8 mouse cellular contexts compared by ENCODE assay signal in genomic region chr6:88516667-88517066, GRCm38 (mm10). TPM values are rescaled to one million over a fixed set of nuclear protein-coding genes. Genes with fewer than 3 reads are reported as not detected.
A peak's percentile ranks its signal among the peaks of the same experiment; 100 is the strongest.
DNase-seq lines count a peak whose midpoint lies in the region; ATAC-seq and TF ChIP-seq lines count a peak whose summit lies in the region.

No protein-coding gene starts in this region.

- H3K4me2 ChIP-seq in hindbrain, embryonic 13.5 days = peak overlapping the region; percentile 72
- no peak overlapping the region; the same call in 1 of the 2 replicates for H3K4me2 ChIP-seq in hindbrain, embryonic 16.5 days (ENCODE audit: low read length)
- peak overlapping the region; percentile 80 for H3K4me2 ChIP-seq in intestine, postnatal 0 days (replicated peaks; ENCODE audit: low read depth)

- H3K27me3 ChIP-seq in hindbrain, embryonic 13.5 days = no peaks in the 10 kb centered on the region
- H3K27me3 ChIP-seq in hindbrain, embryonic 16.5 days (replicated peaks; ENCODE audit: control insufficient read depth, insufficient read depth, low read length) = no peaks in the 10 kb centered on the region
- H3K27me3 ChIP-seq in intestine, postnatal 0 days (replicated peaks; ENCODE audit: control insufficient read depth, insufficient read depth, low read length) = no peaks in the 10 kb centered on the region
- H3K27me3 ChIP-seq in cerebellum, adult 2 months (ENCODE audit: control insufficient read depth, insufficient read depth, low read length) = no peaks in the 10 kb centered on the region

- TF ChIP-seq POLR2A in cerebellum, adult 2 months (IDR thresholded peaks at IDR 0.05; ENCODE audit: borderline replicate concordance, insufficient read depth, low read length) = no peak

- WGBS in hindbrain, embryonic 13.5 days = 81% methylated on average over 5 of the region's 5 CpGs
- 74% methylated on average over 5 of the region's 5 CpGs for WGBS in hindbrain, embryonic 16.5 days
- WGBS in intestine, postnatal 0 days = 40% methylated on average over 5 of the region's 5 CpGs
- WGBS in cerebellum, adult 2 months = 63% methylated on average over 5 of the region's 5 CpGs

- H3K4me3 ChIP-seq in hindbrain, embryonic 13.5 days = no peak overlapping the region
- no peak overlapping the region for H3K4me3 ChIP-seq in hindbrain, embryonic 16.5 days (ENCODE audit: low read length)
- H3K4me3 ChIP-seq in intestine, postnatal 0 days (ENCODE audit: low read depth, low read length) = peak overlapping the region; percentile 12; the same call in 1 of the 2 replicates
- no peak overlapping the region for H3K4me3 ChIP-seq in cerebellum, adult 2 months (replicated peaks; ENCODE audit: insufficient read depth, low read depth, low read length)

- intact Hi-C loops in left cerebral cortex, postnatal 25 days (cut with DNase I) = no loop called here

- peaks cover 35% of the 10 kb centered on the region for H3K4me1 ChIP-seq in hindbrain, embryonic 13.5 days (replicated peaks)
- peaks cover 23% of the 10 kb centered on the region for H3K4me1 ChIP-seq in hindbrain, embryonic 16.5 days (ENCODE audit: control insufficient read depth, insufficient read depth, low read depth, low read length)
- no peaks in the 10 kb centered on the region for H3K4me1 ChIP-seq in intestine, postnatal 0 days (replicated peaks; ENCODE audit: control insufficient read depth, insufficient read depth, low read length)
- 0 out of 2 replicates have a peak, but pooled peaks cover 3% of the 10 kb centered on the region for H3K4me1 ChIP-seq in cerebellum, adult 2 months (ENCODE audit: control insufficient read depth, insufficient read depth, low read length)

- no peak overlapping the region for H3K27ac ChIP-seq in hindbrain, embryonic 13.5 days
- no peak overlapping the region for H3K27ac ChIP-seq in hindbrain, embryonic 16.5 days (ENCODE audit: low read depth, low read length)
- no peak overlapping the region for H3K27ac ChIP-seq in intestine, postnatal 0 days (ENCODE audit: low read depth, low read length)
- H3K27ac ChIP-seq in cerebellum, adult 2 months (ENCODE audit: insufficient read depth, low read length) = no peak overlapping the region

- no peak for ATAC-seq in hindbrain, embryonic 13.5 days (ENCODE audit: low FRiP score)
- no peak for ATAC-seq in hindbrain, embryonic 16.5 days
- ATAC-seq in intestine, postnatal 0 days = no peak

- TF ChIP-seq CTCF in intestine, postnatal 0 days (IDR thresholded peaks at IDR 0.05; ENCODE audit: low read depth) = no peak
- TF ChIP-seq CTCF in cerebellum, adult 2 months (IDR thresholded peaks at IDR 0.05; ENCODE audit: borderline replicate concordance, insufficient read depth, low read depth, low read length) = no peak

- no peaks in the 10 kb centered on the region for H3K9me3 ChIP-seq in hindbrain, embryonic 13.5 days
- H3K9me3 ChIP-seq in hindbrain, embryonic 16.5 days (ENCODE audit: control insufficient read depth, low read length) = no peaks in the 10 kb centered on the region
- H3K9me3 ChIP-seq in intestine, postnatal 0 days (ENCODE audit: control insufficient read depth) = no peaks in the 10 kb centered on the region

- H3K36me3 ChIP-seq in hindbrain, embryonic 13.5 days = peaks cover 44% of the 10 kb centered on the region
- H3K36me3 ChIP-seq in hindbrain, embryonic 16.5 days (ENCODE audit: control insufficient read depth, insufficient read depth, low read length) = peaks cover 10% of the 10 kb centered on the region
- H3K36me3 ChIP-seq in intestine, postnatal 0 days (ENCODE audit: control insufficient read depth, insufficient read depth) = peaks cover 43% of the 10 kb centered on the region

- DNase-seq in thymus, postnatal 4 days = peak; percentile 5
- DNase-seq in thymus, adult 18-20 months = no peak
- DNase-seq in cerebellum, adult 2 months = no peak
- no peak for DNase-seq in embryo, embryonic 11 days
- DNase-seq in left cerebral cortex, postnatal 25 days (ENCODE audit: low spot score in 2 of 2) = no peak

- H3K9ac ChIP-seq in hindbrain, embryonic 13.5 days = peak overlapping the region; percentile 91
- no peak overlapping the region for H3K9ac ChIP-seq in hindbrain, embryonic 16.5 days (ENCODE audit: low read depth, low read length)
- H3K9ac ChIP-seq in intestine, postnatal 0 days (ENCODE audit: low read depth, low read length) = peak overlapping the region; percentile 45

RNA-seq across cellular contexts. Expression of gene Sec61a1, which starts 2.0 kb away (rescaled TPM):
- polyA plus RNA-seq in hindbrain, embryonic 13.5 days (2015; fragmentation: Nextera tagmentation; extraction: Ambion mirVana) = 162 TPM in 2 replicates
- 155 and 169 TPM in 2 replicates for polyA plus RNA-seq in hindbrain, embryonic 16.5 days (2015; fragmentation: Nextera tagmentation; extraction: Ambion mirVana)
- 126 and 129 TPM in 2 replicates for polyA plus RNA-seq in intestine, postnatal 0 days (2015; fragmentation: Nextera tagmentation; extraction: Ambion mirVana)
- 86.8 and 93.3 TPM in 2 replicates for polyA plus RNA-seq in cerebellum, adult 2 months (2012; rRNA removed)
- total RNA-seq in left cerebral cortex, postnatal 25 days (2021) = 10 to 100 TPM; 85.7 to 96.5 TPM

RNA-seq across cellular contexts. Expression of gene Ruvbl1, which starts 51.5 kb away (rescaled TPM):
- 93.7 and 95.4 TPM in 2 replicates for polyA plus RNA-seq in hindbrain, embryonic 13.5 days (2015; fragmentation: Nextera tagmentation; extraction: Ambion mirVana)
- polyA plus RNA-seq in hindbrain, embryonic 16.5 days (2015; fragmentation: Nextera tagmentation; extraction: Ambion mirVana) = 93.8 and 95.2 TPM in 2 replicates
- 27.0 and 30.6 TPM in 2 replicates for polyA plus RNA-seq in intestine, postnatal 0 days (2015; fragmentation: Nextera tagmentation; extraction: Ambion mirVana)
- polyA plus RNA-seq in cerebellum, adult 2 months (2012; rRNA removed) = 49.2 and 49.9 TPM in 2 replicates
- 10 to 100 TPM; 37.3 to 38.7 TPM for total RNA-seq in left cerebral cortex, postnatal 25 days (2021)
